Mouse (Mus musculus): ENCODE data around the gene Cul5.
A peak's percentile ranks its signal among the peaks of the same experiment; 100 is the strongest.

Cul5 gene

DNA sequence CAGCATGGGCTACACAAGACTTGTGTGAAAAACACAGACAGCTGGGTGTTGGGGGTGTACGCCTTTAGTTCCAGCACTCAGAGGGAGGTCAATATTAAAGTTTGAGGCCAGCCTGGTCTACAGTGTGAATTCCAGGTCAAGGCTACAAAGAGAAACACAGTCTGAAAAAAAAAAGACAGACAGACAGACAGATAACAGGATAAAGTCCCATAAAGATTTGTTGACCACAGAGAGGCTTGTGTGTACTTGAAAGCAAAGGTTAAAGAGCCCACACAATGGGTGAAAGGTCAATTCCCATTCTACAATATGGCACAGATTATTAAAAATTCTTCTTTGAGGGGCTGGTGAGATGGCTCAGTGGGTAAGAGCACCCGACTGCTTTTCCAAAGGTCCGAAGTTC, 62.6 kb downstream of the Cul5 start:
- no peak for DNase-seq (ENCODE audit: low spot score)

DNA sequence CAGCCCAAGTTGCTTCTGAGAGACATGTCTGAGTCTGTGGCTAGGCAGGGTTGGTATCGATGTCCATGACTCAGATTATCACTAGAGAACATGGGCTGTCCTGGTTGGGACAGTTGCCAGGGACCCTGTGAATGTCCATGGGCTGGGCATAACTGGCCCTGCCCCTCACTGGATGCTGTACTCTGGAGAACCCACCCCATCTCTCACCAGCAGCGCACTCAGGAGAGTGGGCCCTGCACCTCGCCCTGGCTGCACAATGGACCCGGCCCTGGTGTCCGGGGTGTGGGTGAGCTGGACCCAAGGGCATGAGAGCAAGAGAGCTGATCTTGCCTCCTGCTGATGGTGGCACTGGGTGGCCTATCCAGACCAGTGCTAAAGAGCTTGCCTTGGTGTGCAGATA, 64.9 kb downstream of the Cul5 start:
- DNase-seq (ENCODE audit: low spot score), result no peak

DNA sequence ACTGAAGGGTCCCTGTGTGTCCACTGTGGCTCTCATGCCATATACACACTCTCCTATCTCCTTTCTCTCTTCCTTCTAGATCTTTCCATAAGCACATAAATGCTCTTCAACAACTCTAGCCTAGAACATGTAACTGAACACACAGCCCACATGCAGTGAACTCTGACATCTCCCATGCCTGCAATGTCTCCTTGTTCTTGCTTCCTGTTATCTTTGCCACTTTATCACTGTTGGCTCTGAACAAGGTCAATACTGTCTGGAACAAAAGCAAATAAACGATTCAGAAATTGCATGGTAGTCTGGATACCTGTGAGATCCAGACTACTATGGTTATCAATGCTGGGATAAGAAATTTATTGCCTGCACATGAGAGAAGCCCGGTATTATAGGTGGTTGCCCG, 66.0 kb downstream of the Cul5 start:
- no peak for DNase-seq (ENCODE audit: low spot score)

DNA sequence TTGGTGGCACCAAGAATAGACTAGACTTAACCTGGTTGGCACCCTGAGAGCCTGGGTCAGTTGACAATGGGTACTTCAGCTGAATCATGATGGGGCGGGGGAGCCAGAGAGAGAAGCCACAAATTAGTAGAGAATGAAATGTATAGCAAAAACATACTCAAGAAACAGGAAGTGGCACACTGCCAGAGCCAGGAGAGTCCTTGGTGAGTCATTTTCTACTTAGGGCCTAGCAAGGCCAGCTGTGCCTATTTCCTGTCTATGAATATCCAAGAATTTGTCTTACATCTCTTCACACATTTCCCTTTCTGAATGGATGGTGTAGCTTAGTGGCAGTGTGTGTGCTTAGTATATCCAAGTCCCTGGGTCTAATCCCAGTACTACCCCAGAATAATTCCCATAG, 66.4 kb downstream of the Cul5 start:
- no peak for DNase-seq (ENCODE audit: low spot score)

DNA sequence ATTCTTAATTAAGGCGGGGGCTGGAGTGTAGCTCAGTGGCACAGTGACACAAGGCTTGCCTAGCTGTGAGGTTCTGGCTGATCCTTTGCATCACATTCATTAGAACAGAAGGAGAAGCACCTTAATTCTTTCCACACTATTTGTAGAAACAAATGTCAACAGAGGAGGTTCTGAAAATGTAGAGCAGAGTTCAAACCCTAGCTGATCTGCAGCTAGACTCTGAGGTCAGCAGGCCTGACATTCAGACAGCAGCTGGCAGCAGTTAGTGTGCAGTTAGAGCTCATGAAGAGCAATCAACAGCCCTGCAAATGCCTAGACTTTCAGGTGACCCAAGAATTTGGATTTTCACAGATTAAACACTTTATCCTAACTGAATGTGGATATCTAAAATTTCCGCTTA, 68.3 kb downstream of the Cul5 start:
- no peak for DNase-seq (ENCODE audit: low spot score)

DNA sequence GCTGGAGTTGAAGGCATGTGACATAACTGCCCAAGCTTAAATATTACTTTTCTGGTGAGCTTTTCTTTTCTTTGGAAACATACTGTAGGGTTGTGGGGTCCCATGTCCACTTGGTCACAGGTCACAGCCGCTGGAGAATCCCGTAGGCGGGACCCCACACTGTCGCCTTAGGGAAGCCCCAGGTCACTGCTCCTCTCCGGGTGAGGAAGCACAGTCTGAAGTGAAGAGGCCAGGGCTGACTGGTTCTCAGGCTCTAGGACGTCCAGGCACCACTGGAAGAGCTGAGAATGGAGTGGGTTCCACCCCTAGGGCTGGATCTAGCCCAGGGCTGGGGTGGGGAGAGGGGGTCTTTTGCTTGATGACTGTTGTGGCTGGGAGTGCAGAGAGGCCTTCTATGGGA, 71.2 kb downstream of the Cul5 start:
- no peak for DNase-seq (ENCODE audit: low spot score)

DNA sequence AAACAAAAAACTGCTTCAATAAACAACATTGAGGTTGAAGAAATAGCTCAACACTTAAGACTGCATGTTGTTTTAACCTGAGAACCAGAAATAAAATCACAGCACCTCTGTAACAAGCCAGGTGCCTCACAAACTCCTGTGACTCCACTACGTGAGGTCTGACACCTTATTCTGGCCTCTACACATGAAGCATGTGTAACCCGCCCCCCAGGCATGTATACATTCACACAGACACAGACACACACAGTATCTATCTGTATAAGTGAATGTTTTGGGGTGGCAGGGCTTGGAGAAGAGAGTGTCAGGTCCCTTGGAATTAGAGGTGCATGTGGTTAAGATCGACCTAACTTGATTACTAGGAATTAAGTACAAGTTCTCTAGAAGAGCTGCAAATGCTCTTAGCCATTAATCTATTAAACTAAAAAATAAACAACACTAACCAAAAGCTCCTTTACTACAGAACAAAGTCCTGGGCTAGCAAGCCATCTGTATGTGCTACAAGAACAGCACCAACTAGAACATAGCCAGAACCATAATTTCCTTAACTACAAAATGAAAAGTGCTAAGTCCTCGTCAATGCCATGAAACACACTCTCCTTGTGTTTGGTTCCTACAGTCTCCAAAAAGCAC, 72.7 kb downstream of the Cul5 start:
- DNase-seq (ENCODE audit: low spot score), result no peak

DNA sequence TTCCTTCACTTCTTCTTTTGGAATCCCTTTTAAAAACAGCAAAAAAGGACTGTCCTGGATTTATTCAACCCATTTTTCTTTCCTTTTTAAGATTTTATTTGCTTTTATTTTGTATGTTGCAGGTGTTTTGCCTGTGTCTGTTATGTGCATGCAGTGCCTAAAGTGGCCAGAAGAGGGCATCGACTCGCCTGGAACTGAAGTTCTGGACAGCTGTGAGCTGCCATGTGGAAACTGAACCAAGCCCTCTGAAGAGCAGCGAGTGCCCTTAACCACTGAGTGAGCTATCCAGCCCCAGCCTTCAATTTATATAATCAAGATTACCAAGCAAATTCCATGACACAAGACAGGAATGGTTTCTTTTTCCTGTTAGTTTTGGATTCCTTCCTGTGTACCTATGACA, 75.0 kb downstream of the Cul5 start:
- peak; percentile 45 for DNase-seq (ENCODE audit: low spot score)

DNA sequence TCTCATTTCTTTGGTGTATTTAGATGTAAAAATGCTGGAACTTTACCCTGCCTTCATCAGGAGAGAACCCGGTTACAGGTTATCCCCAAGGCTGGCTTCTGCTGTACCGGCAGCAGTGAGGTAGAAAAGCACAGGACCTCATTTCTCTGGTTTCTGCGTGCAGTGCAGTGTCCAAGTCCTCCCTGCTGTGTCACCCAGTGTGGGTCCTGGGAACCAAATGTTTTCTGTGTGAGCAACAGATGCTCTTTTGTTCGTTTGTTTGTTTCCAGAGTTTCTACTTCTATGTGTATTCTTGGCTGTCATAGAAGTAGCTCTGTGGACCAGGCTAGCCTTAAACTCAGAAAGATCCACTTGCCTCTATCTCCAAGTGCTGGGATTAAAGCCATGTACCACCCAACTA, 87.9 kb downstream of the Cul5 start:
- no peak for DNase-seq (ENCODE audit: low spot score)

DNA sequence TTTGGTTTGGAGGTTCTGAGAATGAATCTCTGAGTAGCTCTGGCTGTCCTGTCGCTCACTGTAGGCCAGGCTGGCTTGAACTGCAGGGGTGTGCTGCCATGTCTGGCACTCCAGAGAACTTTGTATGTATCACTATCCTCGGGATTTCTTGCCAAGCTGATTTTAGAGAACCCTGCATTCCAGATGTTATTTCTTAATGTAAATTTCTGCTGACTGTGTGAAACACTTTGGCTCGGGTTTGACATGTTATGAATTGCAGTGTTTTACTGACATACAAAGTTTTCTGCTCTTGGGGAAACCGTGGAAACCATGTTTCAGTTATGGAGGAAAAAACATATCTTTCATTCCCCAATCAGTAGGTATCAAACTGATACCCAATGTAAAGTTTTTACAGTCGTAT, 94.1 kb downstream of the Cul5 start:
- no peak for DNase-seq (ENCODE audit: low spot score)

DNA sequence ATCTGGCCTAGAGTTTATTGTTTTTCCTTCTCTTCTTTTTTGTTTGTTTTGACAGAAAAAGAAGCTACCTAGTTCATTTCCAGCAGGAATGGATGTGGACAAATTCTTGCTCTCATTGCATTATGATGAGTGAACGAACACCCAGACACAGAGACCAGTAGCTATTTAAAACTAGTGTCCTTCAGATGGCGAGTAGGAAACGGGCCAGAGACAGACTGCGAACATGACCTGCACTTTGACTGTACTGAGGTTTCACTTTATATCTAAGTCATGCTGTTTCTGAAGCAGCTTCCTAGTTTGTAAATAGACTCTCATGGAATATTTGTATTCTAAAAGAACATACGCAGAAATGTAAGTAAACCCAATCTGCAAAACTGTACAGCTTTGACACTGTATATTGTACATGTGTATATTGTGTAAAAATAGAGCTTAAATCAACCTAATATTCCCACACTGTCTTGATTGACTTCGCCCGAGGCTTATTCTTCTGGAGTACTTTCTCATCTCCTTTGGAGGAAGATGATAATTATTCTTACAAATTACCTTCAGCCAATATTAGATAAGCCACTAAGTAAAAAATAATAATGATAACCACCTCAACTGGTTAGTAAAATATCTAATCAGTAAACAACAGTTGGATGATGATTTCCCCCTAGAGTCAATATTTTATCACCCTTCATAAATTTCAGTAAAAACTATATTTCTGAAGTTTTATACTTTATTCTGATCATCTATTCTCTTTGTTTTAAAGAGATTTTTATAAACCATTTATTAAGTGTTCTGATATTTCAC, 97.1 kb downstream of the Cul5 start:
- no peak for DNase-seq (ENCODE audit: low spot score)

DNA sequence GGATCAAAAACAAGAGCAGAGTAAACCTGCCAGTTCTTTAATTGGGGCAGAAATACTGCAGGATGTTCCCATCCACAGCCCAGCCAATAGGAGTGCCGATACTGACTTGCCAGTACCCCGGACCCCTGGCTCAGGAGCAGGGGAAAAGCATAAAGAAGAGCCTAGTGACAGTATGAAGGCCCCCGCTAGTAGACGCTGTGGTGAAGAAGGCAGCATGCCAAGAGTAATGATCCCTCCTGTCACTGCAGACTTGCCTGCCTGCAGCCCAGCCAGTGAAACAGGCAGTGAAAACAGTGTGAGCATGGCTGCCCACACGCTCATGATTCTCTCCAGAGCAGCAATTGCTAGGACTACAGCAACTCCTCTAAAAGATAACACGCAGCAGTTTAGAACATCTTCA, 99.2 kb downstream of the Cul5 start:
- DNase-seq (ENCODE audit: low spot score), result no peak

Measured in testis, postnatal 14 days (tissue).